8 mouse cellular contexts compared by ENCODE assay signal in genomic region chr2:35461131-35461947, GRCm38 (mm10). TPM values are rescaled to one million over a fixed set of nuclear protein-coding genes. Genes with fewer than 3 reads are reported as not detected.
A peak's percentile ranks its signal among the peaks of the same experiment; 100 is the strongest.
DNase-seq lines count a peak whose midpoint lies in the region; ATAC-seq and TF ChIP-seq lines count a peak whose summit lies in the region.

No protein-coding gene starts in this region.

- no peak for ATAC-seq in embryonic facial prominence, embryonic 13.5 days (ENCODE audit: insufficient number of reproducible peaks, insufficient read depth, low FRiP score, low TSS enrichment, low read depth)

- H3K36me3 ChIP-seq in embryonic facial prominence, embryonic 13.5 days = no peaks in the 10 kb centered on the region
- H3K36me3 ChIP-seq in liver, adult 2 months (ENCODE audit: control insufficient read depth, insufficient read depth, low read length) = no peaks in the 10 kb centered on the region

- H3K4me1 ChIP-seq in embryonic facial prominence, embryonic 13.5 days = peaks cover 29% of the 10 kb centered on the region
- H3K4me1 ChIP-seq in liver, adult 2 months (ENCODE audit: control insufficient read depth, insufficient read depth, low read length) = peaks cover 1% of the 10 kb centered on the region; the same call in 1 of the 2 replicates

- H3K4me2 ChIP-seq in embryonic facial prominence, embryonic 13.5 days = peak overlapping the region; percentile 91

- no peaks in the 10 kb centered on the region for H3K79me2 ChIP-seq in liver, adult 2 months (ENCODE audit: control insufficient read depth, insufficient read depth, low read length)

- 2% methylated on average over 20 of the region's 20 CpGs for WGBS in embryonic facial prominence, embryonic 13.5 days
- 11% methylated on average over 20 of the region's 20 CpGs for WGBS in liver, adult 2 months

- peak overlapping the region; percentile 78 for H3K27ac ChIP-seq in gastrocnemius, adult 2 months
- H3K27ac ChIP-seq in embryonic facial prominence, embryonic 13.5 days = peak overlapping the region; percentile 45; the same call in 1 of the 2 replicates
- H3K27ac ChIP-seq in liver, adult 2 months (replicated peaks; ENCODE audit: insufficient read depth, low read depth, low read length) = 0 out of 2 replicates have a peak overlapping the region, but pooled peaks have one; percentile 2

- H3K9me3 ChIP-seq in embryonic facial prominence, embryonic 13.5 days = no peaks in the 10 kb centered on the region

- peak overlapping the region; percentile 79 for H3K4me3 ChIP-seq in gastrocnemius, adult 2 months
- H3K4me3 ChIP-seq in embryonic facial prominence, embryonic 13.5 days = peak overlapping the region; percentile 56
- H3K4me3 ChIP-seq in liver, adult 2 months (ENCODE audit: insufficient read depth, low read depth, low read length) = peak overlapping the region; percentile 75

- intact Hi-C loops in gastrocnemius, adult 2 months (cut with DNase I) = loop anchor here (5.0 kb wide), 1 partner anchor 46 kb away; no protein-coding TSS in a partner anchor

- no peak for TF ChIP-seq CTCF in gastrocnemius, adult 2 months (IDR thresholded peaks at IDR 0.05)
- TF ChIP-seq CTCF in liver, adult 2 months (IDR thresholded peaks at IDR 0.05; ENCODE audit: low read depth, low read length) = no peak

- TF ChIP-seq POLR2A in liver, adult 2 months (IDR thresholded peaks at IDR 0.05; ENCODE audit: extremely low read depth, insufficient read depth, low read length) = no peak

- peaks cover 3% of the 10 kb centered on the region; the same call in 1 of the 2 replicates for H3K27me3 ChIP-seq in embryonic facial prominence, embryonic 13.5 days
- peaks cover 5% of the 10 kb centered on the region for H3K27me3 ChIP-seq in liver, adult 2 months (ENCODE audit: control insufficient read depth, insufficient read depth, low read length)

- peak; percentile 28 for DNase-seq in gastrocnemius, adult 2 months
- no peak for DNase-seq in gastrocnemius, postnatal 25 days
- DNase-seq in heart, postnatal 4 days = peak; percentile 56
- no peak for DNase-seq in liver, adult 2 months (ENCODE audit: extremely low read depth, low read depth, low spot score)
- DNase-seq in natural killer cell, adult 2 months (ENCODE audit: low spot score in 2 of 2) = peak; percentile 54 to 71
- DNase-seq in cerebellum, adult 8-10 months = no peak
- no peak for DNase-seq in layer of hippocampus, adult 9-11 months

- peak overlapping the region; percentile 78 for H3K9ac ChIP-seq in embryonic facial prominence, embryonic 13.5 days
- H3K9ac ChIP-seq in liver, adult 2 months (ENCODE audit: low read depth, low read length) = peak overlapping the region; percentile 63

RNA-seq across cellular contexts. Expression of gene Ggta1, which starts 1.7 kb away (rescaled TPM):
- total RNA-seq in gastrocnemius, adult 2 months (2021) = 10 to 100 TPM in 1 of 2 experiments, 1 to 10 TPM in 1; 6.3 to 11.2 TPM
- total RNA-seq in gastrocnemius, postnatal 25 days (2021) = 10 to 100 TPM in 1 of 2 experiments, 1 to 10 TPM in 1; 8.7 to 10.2 TPM
- 16.7 and 18.8 TPM in 2 replicates for polyA plus RNA-seq in embryonic facial prominence, embryonic 13.5 days (2015; fragmentation: Nextera tagmentation; extraction: Ambion mirVana)
- 10 to 100 TPM; 21.5 to 22.3 TPM for total RNA-seq in heart, postnatal 4 days (2021)
- 3.5 and 3.8 TPM in 2 replicates for total RNA-seq in liver, adult 2 months (2014; rRNA removed)
- polyA plus RNA-seq in liver, adult 2 months (2012; rRNA removed) = 0.70 and 1.3 TPM in 2 replicates

Comparison
In these comparisons a context has a peak if more than half of its experiments do, and no peak if none do; other contexts are left out.
1. DNase-seq: peak in gastrocnemius, adult 2 months (single experiment), heart, postnatal 4 days (single experiment) and natural killer cell, adult 2 months (2 of 2); none in gastrocnemius, postnatal 25 days (single experiment), liver, adult 2 months (single experiment), cerebellum, adult 8-10 months (single experiment) and layer of hippocampus, adult 9-11 months (single experiment).
2. H3K27ac ChIP-seq: peak in every context shown above with its lines; median percentile 78 in gastrocnemius, adult 2 months; 45 in embryonic facial prominence, embryonic 13.5 days; 2 in liver, adult 2 months.
3. Peak in every context shown above with its lines, with median percentiles within 50 percentile points of each other: H3K4me3 ChIP-seq.